Mouse (Mus musculus) ES-CJ7 (cell line): ENCODE data around the gene Magi1.
A peak's percentile ranks its signal among the peaks of the same experiment; 100 is the strongest.

Experiments used
- DNase-seq: peaks from one replicate; pipeline ENCODE4 v3.0.0; 2011; ENCODE audit warnings: low read depth, low spot score

Gene Magi1

GRCm38 (mm10) chr6:94203642-94204145 is 80.0 kb downstream of the Magi1 start:
- DNase-seq, result no peak

DNA sequence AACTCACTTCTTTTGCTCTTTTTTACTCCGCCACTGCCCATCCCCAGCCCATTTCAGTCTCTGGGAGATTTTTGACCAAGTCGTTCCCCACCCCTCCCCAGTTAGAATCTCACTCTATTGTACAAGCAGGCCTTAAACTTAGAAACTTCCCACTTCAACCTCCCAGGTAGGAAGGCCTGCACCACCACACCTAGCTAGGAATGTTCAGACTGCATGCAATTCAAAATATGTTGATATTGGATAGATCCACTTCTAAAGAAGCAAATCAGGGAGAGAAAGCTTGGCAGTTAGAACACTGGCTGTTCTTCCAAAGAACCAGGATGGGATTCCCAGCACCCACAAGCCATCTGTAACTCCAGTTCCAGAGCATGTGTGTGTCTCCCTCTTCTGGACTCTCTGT is 81.8 kb downstream of the Magi1 start:
- DNase-seq, result no peak

- DNase-seq, result no peak
These were observed 82.8 kb downstream of the Magi1 start for GRCm38 (mm10) chr6:94200910-94201309.

DNA sequence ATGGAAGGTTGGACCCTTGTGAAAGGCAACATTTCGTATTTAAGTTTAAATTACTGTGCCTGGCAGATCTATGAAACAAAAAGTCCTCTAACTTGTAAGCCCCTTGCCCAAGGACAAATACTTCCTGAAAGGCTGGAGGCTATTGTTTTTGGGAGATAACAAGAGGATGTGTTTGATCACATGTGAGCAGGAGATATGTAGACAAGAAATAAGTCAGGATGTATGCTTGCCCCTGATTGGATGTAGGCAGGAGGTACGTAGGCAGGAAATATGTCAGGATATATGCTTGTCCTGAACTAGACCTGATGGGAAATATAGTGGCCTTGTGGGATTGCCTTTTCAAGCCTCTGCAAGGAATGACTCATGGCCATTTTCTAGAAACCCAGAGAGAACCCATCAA is 84.0 kb downstream of the Magi1 start:
- no peak for DNase-seq

- no peak for DNase-seq
These were observed 85.9 kb downstream of the Magi1 start for GRCm38 (mm10) chr6:94197831-94198230.

DNA sequence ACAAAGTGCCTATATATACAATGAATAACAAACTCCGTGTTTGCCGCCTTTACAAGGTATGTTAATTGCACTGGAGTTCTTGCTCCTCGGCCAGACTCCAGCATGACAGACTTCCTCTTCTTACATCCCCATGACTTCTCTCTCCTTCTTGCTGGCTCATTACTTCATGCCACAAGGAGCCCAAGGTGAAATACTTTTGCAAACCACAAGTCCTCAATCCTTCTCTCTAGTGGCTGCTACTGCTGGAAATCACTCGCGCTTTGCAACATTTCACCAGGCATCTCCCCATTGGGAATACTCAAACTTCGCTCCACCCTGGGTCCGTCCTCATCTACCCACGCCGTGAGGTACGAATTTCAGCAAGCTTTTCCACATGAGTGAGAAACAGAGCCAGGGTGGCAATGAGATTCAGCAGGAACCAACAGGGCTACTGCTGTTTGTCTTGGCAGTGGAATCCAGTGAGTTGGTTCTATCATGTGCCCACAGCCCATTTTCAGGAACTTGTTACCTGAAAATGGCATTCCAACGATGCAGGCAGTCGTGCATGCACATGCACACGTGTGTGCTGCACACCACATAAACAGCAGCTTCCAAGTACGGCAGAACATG is 88.3 kb downstream of the Magi1 start:
- no peak for DNase-seq

DNA sequence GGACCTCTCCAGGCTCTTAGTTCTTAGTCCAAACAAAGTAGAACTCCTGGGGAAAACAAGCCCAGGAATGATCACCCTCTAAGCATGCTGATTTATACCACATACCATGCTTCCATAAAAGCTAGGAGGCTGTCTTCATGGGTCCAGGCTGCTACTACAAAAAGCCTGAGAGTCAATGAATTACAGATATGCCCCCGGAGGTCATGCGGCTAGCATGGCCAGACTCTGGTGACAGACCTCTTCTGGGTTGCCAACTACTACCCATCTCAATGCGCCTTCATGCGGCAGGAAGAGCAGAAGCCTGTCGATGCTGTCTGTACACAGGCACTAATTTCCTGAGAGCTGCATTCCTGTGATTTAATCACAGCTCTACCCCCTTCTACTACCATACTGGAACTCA is 92.9 kb downstream of the Magi1 start:
- DNase-seq, result no peak

DNA sequence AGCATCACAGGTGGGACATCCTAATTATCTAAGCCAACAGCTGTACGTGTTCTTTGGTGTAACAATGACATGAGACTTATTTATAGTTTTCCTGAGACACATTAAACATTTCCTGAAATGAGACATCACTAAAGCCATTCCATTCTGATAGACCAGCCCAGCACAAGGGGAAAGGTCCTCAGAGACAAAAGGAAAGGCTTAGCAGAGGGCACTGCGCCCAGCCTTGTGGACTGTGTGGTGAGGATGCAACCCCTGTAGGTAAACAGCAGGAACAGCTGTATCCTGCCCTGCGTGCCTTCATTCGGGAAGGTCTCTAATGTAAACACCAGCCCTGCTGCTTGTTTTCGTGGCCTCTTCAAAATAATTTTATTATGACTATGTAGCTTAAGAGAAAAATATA is 94.3 kb downstream of the Magi1 start:
- no peak for DNase-seq

GRCm38 (mm10) chr6:94186628-94187319 is 96.9 kb downstream of the Magi1 start:
- DNase-seq, result peak; percentile 19

- DNase-seq, result peak; percentile 16
These were observed 99.4 kb downstream of the Magi1 start for GRCm38 (mm10) chr6:94184268-94184667.

DNA sequence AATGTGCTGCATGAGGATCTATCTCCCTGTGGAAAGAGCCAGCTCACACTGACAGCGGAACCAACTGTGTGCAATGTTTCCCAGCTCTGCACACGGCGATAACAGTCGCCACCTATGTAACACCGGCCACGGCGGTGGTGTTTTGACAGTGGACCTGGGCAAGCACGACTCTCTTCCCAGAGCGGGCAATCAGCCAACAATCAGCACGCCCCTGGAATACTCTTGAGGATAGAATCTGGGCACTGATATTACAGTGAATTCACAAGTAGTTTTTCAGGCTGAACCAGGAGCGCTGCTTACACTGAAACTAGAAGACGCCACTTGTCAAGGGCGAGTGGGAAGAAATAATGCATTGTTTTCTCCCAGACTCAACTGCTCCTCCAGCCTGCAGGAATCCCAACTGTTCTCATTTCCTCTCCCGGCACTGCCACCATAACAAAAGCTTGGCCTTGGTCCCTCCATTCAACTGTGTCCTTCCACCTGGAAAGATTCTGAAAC is 100.3 kb downstream of the Magi1 start:
- DNase-seq, result peak; percentile 74

GRCm38 (mm10) chr6:94181673-94182255 is 102.0 kb downstream of the Magi1 start:
- DNase-seq, result no peak

DNA sequence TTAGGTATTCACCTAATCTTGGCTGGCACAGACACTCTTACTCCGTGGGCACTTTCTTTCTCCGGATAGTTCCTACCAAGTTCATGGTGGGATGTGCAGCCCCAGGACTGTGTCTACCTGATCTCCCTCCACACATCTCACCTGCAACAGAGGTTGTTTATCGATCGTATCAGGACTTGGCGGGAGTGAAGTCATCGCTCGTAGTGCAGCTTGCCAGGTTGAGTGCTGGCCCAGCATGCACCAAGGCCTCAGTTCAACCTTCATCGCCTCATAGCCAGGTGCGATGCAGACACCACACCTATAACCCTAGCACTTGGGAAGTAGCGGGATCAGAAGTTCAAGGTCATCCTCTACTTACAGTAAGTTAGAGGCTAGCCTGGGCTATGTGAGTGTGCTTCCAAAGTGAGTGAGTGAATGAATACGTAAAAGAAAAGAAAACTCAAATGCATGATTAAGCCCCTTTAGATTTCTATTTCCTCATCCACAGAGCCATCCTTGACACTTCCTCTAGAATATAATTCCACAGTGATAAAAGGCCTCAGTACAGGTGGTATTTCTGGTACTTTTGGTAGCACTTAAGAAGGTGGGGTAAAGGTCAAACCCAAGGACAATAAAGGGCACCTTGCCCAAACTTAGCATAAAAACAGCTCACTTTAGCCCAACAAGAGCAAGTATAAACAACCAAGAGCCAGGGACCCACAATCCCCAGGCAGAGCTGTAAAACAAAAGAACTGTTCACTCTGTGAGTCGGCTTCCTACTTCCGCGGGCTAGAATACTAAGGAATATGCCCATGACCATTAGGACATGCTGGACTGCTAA is 103.2 kb downstream of the Magi1 start:
- DNase-seq, result peak; percentile 86

DNA sequence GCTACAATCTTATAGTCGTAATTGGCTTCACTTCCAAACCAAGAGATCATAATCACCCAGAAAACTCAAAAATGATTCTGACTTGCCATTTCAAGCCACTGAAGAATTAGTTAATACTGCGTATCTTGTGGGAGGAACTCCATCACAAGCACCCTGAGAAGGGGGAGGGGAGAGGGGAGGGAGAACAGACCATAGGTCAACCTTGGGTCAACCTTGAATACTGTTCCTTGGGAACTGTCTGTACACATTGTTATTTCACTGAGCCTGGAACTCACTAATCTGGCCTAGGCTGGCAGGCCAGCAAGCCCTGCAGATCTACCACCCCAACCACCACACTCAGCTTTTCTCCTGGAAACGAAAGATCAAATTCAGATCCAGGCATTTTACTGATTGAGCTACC is 106.2 kb downstream of the Magi1 start:
- DNase-seq, result peak; percentile 87

DNA sequence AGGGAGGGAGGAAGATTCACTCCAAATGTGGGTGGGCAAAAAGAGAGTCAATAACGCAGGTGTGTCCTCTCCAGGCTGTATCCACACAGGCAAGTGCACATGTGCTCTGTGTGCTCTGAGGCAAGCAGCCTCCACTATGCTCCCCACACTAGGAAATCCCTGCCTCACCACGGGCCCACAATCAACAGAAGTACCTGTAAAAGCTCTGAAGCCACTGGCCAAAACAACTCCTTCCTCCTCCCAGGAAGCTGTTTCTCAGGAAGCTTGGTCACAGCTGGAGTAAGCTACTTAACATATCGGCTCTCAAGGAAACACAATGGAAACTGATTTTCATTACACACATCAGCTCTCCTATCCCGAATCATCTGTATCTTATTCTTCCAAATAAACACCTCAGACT is 107.0 kb downstream of the Magi1 start:
- DNase-seq, result peak; percentile 71

GRCm38 (mm10) chr6:94171250-94171649 is 112.5 kb downstream of the Magi1 start:
- DNase-seq, result no peak

GRCm38 (mm10) chr6:94169581-94170194 is 114.0 kb downstream of the Magi1 start:
- DNase-seq, result peak; percentile 52

- DNase-seq, result no peak
These were observed 117.8 kb downstream of the Magi1 start for GRCm38 (mm10) chr6:94165951-94166350.

DNA sequence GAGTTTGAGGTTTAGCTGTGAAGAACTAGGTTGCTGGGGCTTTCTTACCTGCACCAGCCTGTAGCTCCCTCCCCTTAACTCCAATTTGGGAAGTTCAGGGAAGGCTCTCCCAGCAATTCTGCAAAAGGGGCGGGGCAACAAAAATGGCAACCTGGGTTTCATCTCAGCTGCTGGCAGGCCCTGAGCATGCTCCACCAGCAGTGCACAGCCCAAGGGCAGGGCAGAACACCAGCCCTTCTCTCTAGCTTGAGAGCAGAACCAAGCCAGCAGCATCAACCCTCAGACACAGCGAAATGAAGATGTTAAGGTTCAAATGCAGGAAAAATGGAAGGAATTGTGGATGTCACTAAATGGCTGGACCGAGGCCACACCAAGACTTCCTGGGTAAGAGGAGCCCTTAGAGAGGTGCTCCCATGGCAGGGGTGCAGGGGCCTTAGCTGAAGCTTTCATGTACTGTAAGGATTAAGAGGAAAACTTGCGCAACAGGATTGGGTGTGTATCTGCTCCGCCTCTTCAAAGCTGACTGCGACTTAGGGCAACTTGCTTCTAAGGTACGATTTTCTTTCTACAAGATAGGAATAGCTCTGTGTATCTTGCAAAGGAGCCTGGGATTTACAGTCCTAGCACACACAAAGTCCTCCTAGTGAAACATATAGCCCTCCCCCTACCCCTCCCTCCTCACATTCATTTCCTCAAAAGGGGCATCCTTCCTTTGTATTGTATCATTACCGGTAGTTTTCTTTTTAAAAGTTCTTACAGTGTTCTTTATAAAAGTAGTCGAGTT is 118.8 kb downstream of the Magi1 start:
- DNase-seq, result no peak

DNA sequence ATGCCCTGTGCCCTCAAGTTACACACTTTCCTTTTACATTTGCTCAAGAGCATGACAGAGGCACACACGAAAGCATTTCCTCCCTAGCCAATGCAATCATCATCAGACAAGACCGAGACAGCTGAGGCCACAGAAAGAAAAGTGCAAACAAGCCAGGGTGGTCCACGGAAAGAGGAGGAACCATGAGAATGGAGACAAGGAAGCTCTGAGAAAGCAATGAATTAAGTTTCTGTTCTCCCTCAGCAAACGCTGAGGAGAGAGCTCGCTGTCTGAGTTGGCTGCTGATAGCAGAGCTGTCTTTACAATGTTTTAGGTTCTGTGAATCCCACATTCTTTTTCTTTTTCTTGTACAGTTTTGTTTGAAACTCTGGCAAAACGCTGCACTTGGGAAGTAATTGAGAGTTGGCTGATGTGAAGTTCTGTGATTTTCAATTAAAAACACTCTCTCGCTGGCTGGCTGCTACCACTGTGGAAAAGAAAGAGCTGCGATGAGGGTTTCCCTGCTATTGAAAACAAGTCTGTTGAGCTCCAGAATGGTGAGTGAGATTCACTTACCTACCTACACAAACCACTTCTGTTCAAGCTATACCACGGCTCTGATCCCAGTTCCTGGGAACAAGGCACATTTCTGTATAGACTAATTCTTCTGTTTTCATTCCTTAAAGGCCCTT is 120.3 kb downstream of the Magi1 start:
- DNase-seq, result no peak
